Mouse (Mus musculus) embryonic fibroblast, embryonic 13.5 days (primary cell): Measurements from ENCODE around the gene Itgb8.

Source experiments
- CTCF ChIP-seq: IDR thresholded peaks from 2 replicates; pipeline ENCODE4 v1.5.1; 2011; ENCODE audit warnings: mild to moderate bottlenecking, control low read depth, low read length, moderate library complexity, borderline replicate concordance; ENCODE audit not compliant: insufficient read depth
- POLR2A ChIP-seq: IDR thresholded peaks from 2 replicates; pipeline ENCODE4 v1.6.1; 2011; ENCODE audit warnings: low read depth, mild to moderate bottlenecking, control low read depth, low read length, moderate library complexity

DNA sequence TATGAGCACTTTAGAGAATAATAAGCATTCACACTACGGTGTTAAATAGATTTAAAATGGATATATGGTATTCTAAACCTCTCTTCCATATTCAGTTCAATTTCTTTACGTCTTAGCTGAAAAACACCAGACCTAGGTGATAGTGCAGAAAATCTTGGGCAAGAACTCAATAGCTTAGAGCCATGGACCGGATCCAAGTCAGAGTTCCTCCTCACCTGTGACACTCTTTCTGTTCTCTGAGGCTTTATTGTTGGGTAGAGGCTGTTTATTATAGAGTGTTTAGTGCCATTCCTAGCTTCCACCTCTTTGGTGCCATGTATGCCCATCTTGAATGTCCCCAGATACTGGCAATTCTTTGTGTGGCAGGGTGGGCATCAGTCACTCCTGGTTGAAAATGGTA is 25.9 kb upstream of the Itgb8 start:
- TF ChIP-seq POLR2A (no peak), CTCF (no peak)
